Mouse (Mus musculus): ENCODE results near the gene Klhdc10. TPM values are rescaled to one million over a fixed set of nuclear protein-coding genes. Genes with fewer than 3 reads are reported as not detected.
A peak's percentile ranks its signal among the peaks of the same experiment; 100 is the strongest.

Klhdc10 gene
- 14.8 and 19.5 TPM in 2 replicates for polyA plus RNA-seq (2015; fragmentation: Nextera tagmentation; extraction: Ambion mirVana)

DNA sequence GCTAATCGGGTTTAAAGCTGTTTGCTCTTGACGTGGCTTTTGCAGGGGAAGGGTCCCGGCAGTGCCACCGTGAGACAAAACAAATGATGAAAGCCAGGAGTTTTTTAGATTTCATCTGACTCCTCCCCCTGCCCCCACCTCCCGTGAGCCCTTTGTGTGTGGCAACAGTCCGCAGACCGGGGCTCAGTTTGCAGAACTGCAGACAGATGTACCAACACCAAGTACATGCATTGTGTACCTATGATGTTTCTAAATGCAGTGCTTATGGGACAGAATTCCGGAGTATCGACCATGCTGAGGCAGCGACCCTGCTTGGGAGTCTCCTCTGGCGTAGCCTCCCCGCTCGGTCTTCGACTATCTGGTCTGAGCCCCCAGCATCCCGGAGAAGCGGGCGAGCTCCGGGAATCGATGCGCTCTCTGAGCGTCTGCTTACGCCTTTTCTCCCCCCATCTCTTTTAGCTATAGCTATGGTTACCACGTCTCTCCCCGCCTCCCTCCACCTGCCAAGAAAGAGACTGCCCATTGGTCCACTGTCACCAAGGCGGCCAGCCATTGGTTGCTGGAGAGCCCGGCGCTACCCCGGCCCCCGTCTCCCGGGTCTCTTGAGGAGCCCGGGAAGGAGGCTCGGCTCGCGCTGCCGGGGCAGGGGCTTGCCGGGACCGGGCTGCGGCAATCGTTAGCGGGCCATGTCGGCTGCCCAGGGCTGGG is at the start of gene Klhdc10:
Gene Klhdc10, plus strand, starts transcription at position 561 of the 708 bp plus-strand sequence.
- Histone ChIP-seq H3K27me3 (no peaks in the 10 kb centered on the region), H3K9ac (peak within 1 kb of the TSS; percentile 79), H3K4me2 (peak within 1 kb of the TSS; percentile 64), H3K27ac (peak within 1 kb of the TSS; percentile 94), H3K4me1 (replicated peaks) (peaks cover 3% of the 10 kb centered on the region; the same call in 1 of the 2 replicates), H3K9me3 (replicated peaks) (no peaks in the 10 kb centered on the region), H3K4me3 (peak within 1 kb of the TSS; percentile 63), H3K36me3 (no peaks in the 10 kb centered on the region)
- under 1% methylated on average over 41 of the region's 41 CpGs for WGBS
- peak; percentile 100 for ATAC-seq (replicated peaks; ENCODE audit: insufficient number of reproducible peaks, insufficient read depth, low FRiP score, low read depth)

- no peak overlapping the region for H3K9ac ChIP-seq
- no peaks in the 10 kb centered on the region for H3K9me3 ChIP-seq (replicated peaks)
- no peak overlapping the region for H3K27ac ChIP-seq
- WGBS, result 41% methylated on average over 8 of the region's 8 CpGs
- no peak for ATAC-seq (replicated peaks; ENCODE audit: insufficient number of reproducible peaks, insufficient read depth, low FRiP score, low read depth)
- no peak overlapping the region for H3K4me2 ChIP-seq
- no peak overlapping the region for H3K4me3 ChIP-seq
- peaks cover 28% of the 10 kb centered on the region for H3K4me1 ChIP-seq (replicated peaks)
- H3K36me3 ChIP-seq, result no peaks in the 10 kb centered on the region
- H3K27me3 ChIP-seq, result no peaks in the 10 kb centered on the region; the same call in 1 of the 2 replicates
Measured at GRCm38 (mm10) chr6:30352762-30353161, 48.9 kb upstream of the Klhdc10 start.

DNA sequence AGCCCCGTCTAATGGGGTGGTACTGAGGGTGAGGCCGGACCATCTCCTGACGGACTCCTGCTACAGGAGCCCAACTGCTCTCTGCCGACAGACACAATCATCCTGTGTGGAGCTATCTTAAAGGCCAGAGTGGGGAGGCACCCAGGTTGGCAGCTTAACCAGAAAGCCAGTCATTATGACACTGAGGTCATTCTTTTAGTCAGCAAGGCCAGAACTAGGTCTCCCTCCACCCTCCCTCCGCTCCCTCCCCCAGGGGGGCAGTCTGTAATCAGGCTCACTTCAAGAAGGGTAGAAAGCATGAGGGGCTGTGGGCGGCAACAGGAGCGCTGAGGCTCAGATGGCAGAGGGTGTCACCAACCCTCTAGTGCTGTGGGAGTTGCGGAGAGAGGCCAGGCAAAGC is 48.0 kb upstream of the Klhdc10 start:
- no peak overlapping the region for H3K27ac ChIP-seq
- peaks cover 28% of the 10 kb centered on the region for H3K4me1 ChIP-seq (replicated peaks)
- no peak for ATAC-seq (replicated peaks; ENCODE audit: insufficient number of reproducible peaks, insufficient read depth, low FRiP score, low read depth)
- no peak overlapping the region for H3K4me2 ChIP-seq
- H3K36me3 ChIP-seq, result no peaks in the 10 kb centered on the region
- H3K4me3 ChIP-seq, result no peak overlapping the region
- H3K9me3 ChIP-seq (replicated peaks), result no peaks in the 10 kb centered on the region
- no peaks in the 10 kb centered on the region; the same call in 1 of the 2 replicates for H3K27me3 ChIP-seq
- H3K9ac ChIP-seq, result no peak overlapping the region
- 65% methylated on average over 8 of the region's 8 CpGs for WGBS

DNA sequence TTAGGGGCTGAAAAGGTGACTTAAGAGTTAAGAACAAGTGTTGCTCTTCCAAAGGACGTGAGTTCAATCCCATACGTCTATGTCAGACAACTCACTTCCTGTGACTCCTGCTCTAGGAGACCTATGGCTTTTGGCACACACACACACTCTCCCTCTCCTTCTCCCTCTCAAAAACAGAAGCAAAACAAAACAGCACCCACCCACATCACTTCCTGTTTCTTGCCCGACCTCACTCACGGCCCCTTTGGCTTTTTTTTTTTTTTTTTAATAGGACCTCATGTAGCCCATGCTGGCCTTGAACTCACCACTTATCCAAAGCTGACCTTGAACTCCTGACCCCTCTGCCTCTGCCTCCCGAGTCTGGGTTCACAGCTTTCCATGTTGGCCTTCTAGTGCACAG is 46.9 kb upstream of the Klhdc10 start:
- Histone ChIP-seq H3K9me3 (replicated peaks) (no peaks in the 10 kb centered on the region), H3K4me2 (no peak overlapping the region), H3K9ac (no peak overlapping the region), H3K4me3 (no peak overlapping the region), H3K4me1 (replicated peaks) (peaks cover 35% of the 10 kb centered on the region), H3K27ac (no peak overlapping the region), H3K36me3 (no peaks in the 10 kb centered on the region), H3K27me3 (no peaks in the 10 kb centered on the region; the same call in 1 of the 2 replicates)
- whole genome bisulfite sequencing, result 33% methylated on average over 5 of the region's 5 CpGs
- ATAC-seq (replicated peaks; ENCODE audit: insufficient number of reproducible peaks, insufficient read depth, low FRiP score, low read depth), result no peak

GRCm38 (mm10) chr6:30355701-30356100 is 46.0 kb upstream of the Klhdc10 start:
- no peaks in the 10 kb centered on the region for H3K9me3 ChIP-seq (replicated peaks)
- H3K4me3 ChIP-seq, result no peak overlapping the region
- no peaks in the 10 kb centered on the region for H3K36me3 ChIP-seq
- no peaks in the 10 kb centered on the region; the same call in 1 of the 2 replicates for H3K27me3 ChIP-seq
- 0 out of 2 replicates have a peak, but pooled peaks have one; percentile 21 for ATAC-seq (replicated peaks; ENCODE audit: insufficient number of reproducible peaks, insufficient read depth, low FRiP score, low read depth)
- no peak overlapping the region for H3K4me2 ChIP-seq
- WGBS, result 50% methylated on average over 8 of the region's 8 CpGs
- peaks cover 41% of the 10 kb centered on the region for H3K4me1 ChIP-seq (replicated peaks)
- no peak overlapping the region; the same call in 1 of the 2 replicates for H3K27ac ChIP-seq
- no peak overlapping the region for H3K9ac ChIP-seq

- ATAC-seq (replicated peaks; ENCODE audit: insufficient number of reproducible peaks, insufficient read depth, low FRiP score, low read depth), result no peak
- Histone ChIP-seq H3K9ac (no peak overlapping the region), H3K27me3 (no peaks in the 10 kb centered on the region; the same call in 1 of the 2 replicates), H3K4me2 (no peak overlapping the region), H3K36me3 (no peaks in the 10 kb centered on the region), H3K4me3 (no peak overlapping the region), H3K27ac (no peak overlapping the region; the same call in 1 of the 2 replicates), H3K9me3 (replicated peaks) (no peaks in the 10 kb centered on the region), H3K4me1 (replicated peaks) (peaks cover 41% of the 10 kb centered on the region)
- 59% methylated on average over 5 of the region's 5 CpGs for WGBS
Measured at GRCm38 (mm10) chr6:30356161-30356560, 45.5 kb upstream of the Klhdc10 start.

GRCm38 (mm10) chr6:30356680-30357079 is 45.0 kb upstream of the Klhdc10 start:
- no peaks in the 10 kb centered on the region for H3K9me3 ChIP-seq (replicated peaks)
- H3K4me2 ChIP-seq, result no peak overlapping the region
- no peaks in the 10 kb centered on the region for H3K36me3 ChIP-seq
- no peak overlapping the region for H3K4me3 ChIP-seq
- peaks cover 41% of the 10 kb centered on the region for H3K4me1 ChIP-seq (replicated peaks)
- H3K27ac ChIP-seq, result no peak overlapping the region
- H3K9ac ChIP-seq, result no peak overlapping the region
- ATAC-seq (replicated peaks; ENCODE audit: insufficient number of reproducible peaks, insufficient read depth, low FRiP score, low read depth), result no peak
- WGBS, result 83% methylated on average over 12 of the region's 12 CpGs
- no peaks in the 10 kb centered on the region; the same call in 1 of the 2 replicates for H3K27me3 ChIP-seq

DNA sequence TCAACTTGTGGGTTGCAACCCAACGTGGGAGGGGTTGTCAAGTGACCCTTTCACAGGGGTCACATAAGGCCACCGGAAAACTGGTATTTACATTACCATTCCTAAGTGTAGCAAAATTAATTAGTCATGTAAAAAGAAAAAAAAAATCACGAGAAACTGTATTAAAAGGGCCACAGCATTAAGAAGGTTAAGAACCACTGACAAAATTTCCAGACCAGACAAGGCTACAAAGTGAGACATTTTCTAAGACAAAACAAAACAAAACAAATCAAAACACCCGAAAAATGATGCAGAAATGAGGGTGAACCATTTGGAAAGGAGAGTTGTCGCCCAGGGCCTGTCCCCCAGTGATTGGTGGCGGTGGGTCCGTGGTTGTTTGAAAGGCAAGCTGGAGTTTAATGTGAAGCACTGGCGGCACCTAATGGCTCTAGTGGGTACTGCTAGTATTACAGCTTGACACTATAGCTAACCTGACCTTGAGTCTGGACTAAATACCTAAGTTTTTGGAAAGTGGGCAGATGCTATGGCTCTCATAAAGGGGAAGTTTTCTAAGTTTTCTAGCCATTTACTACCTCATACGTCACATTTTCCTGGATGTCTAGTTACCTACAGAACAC is 44.0 kb upstream of the Klhdc10 start:
- 0 out of 2 replicates have a peak, but pooled peaks have one; percentile 28 for ATAC-seq (replicated peaks; ENCODE audit: insufficient number of reproducible peaks, insufficient read depth, low FRiP score, low read depth)
- no peak overlapping the region for H3K9ac ChIP-seq
- H3K27me3 ChIP-seq, result no peaks in the 10 kb centered on the region; the same call in 1 of the 2 replicates

GRCm38 (mm10) chr6:30359762-30360509 is 41.7 kb upstream of the Klhdc10 start:
- Histone ChIP-seq H3K36me3 (peaks cover 3% of the 10 kb centered on the region), H3K9ac (no peak overlapping the region), H3K4me1 (replicated peaks) (peaks cover 33% of the 10 kb centered on the region), H3K9me3 (replicated peaks) (no peaks in the 10 kb centered on the region), H3K4me3 (no peak overlapping the region), H3K27me3 (no peaks in the 10 kb centered on the region; the same call in 1 of the 2 replicates), H3K27ac (peak overlapping the region; percentile 81), H3K4me2 (0 out of 2 replicates have a peak overlapping the region, but pooled peaks have one; percentile 2)
- 26% methylated on average over 12 of the region's 12 CpGs for WGBS
- ATAC-seq (replicated peaks; ENCODE audit: insufficient number of reproducible peaks, insufficient read depth, low FRiP score, low read depth), result peak; percentile 60; the same call in 1 of the 2 replicates

More for the DNA sequence above, 44.0 kb upstream of the Klhdc10 start:
- Histone ChIP-seq H3K4me1 (replicated peaks) (peaks cover 41% of the 10 kb centered on the region), H3K4me2 (peak overlapping the region; percentile 32; the same call in 1 of the 2 replicates), H3K36me3 (no peaks in the 10 kb centered on the region), H3K4me3 (no peak overlapping the region), H3K27ac (no peak overlapping the region), H3K9me3 (replicated peaks) (no peaks in the 10 kb centered on the region)
- WGBS, result 20% methylated on average over 9 of the region's 9 CpGs

DNA sequence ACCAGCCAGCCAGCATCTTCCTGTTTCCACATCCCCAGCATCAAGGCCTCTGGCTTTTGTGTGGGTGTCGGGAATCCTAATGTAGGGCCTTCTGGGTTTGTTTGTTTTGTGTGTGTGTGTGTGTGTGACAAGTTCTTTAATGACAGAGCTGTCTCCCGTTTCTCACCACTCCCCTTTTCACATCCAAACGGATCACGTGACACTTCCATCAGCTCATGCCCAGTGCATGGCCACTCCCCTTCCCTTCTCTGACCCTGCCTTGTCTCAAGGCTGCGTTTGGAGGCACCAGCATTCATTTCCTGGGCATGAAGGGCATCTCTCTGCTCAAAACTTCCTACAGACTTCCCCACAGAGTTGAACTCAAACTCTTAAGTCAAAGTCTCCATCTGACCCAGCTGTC is 37.9 kb upstream of the Klhdc10 start:
- no peaks in the 10 kb centered on the region for H3K27me3 ChIP-seq
- H3K4me3 ChIP-seq, result no peak overlapping the region
- H3K9ac ChIP-seq, result no peak overlapping the region
- no peak overlapping the region for H3K4me2 ChIP-seq
- no peaks in the 10 kb centered on the region for H3K9me3 ChIP-seq (replicated peaks)
- H3K27ac ChIP-seq, result no peak overlapping the region
- H3K4me1 ChIP-seq (replicated peaks), result peaks cover 13% of the 10 kb centered on the region
- H3K36me3 ChIP-seq, result peaks cover 30% of the 10 kb centered on the region
- WGBS, result 34% methylated on average over 5 of the region's 5 CpGs
- ATAC-seq (replicated peaks; ENCODE audit: insufficient number of reproducible peaks, insufficient read depth, low FRiP score, low read depth), result no peak

GRCm38 (mm10) chr6:30369291-30369690 is 32.4 kb upstream of the Klhdc10 start:
- Histone ChIP-seq H3K4me2 (no peak overlapping the region), H3K9me3 (replicated peaks) (no peaks in the 10 kb centered on the region), H3K4me3 (no peak overlapping the region), H3K27ac (peak overlapping the region; percentile 52; the same call in 1 of the 2 replicates), H3K4me1 (replicated peaks) (peaks cover 6% of the 10 kb centered on the region), H3K27me3 (no peaks in the 10 kb centered on the region), H3K9ac (no peak overlapping the region), H3K36me3 (peaks cover 77% of the 10 kb centered on the region)
- WGBS, result 58% methylated on average over 3 of the region's 3 CpGs
- no peak for ATAC-seq (replicated peaks; ENCODE audit: insufficient number of reproducible peaks, insufficient read depth, low FRiP score, low read depth)
